Mouse (Mus musculus) kidney, postnatal 10 days (tissue): ENCODE measurements at regions not wholly inside any gene's neighbourhood (a gene's known extent, or its start where the extent isn't known, plus 50 kb on each side); places are given as distances from the start of the nearest gene placed in this dataset.

Experiments used
- DNase-seq: peaks from one replicate; pipeline ENCODE4 v3.0.0; 2021; ENCODE audit warnings: mixed read lengths

- no peak for DNase-seq
Measured at GRCm38 (mm10) chr9:87964508-87964907, 233.4 kb upstream of the Tbx18 start.

GRCm38 (mm10) chr9:87965103-87965780, 234.2 kb upstream of the Tbx18 start:
- no peak for DNase-seq

GRCm38 (mm10) chr9:87968190-87969082, 237.4 kb upstream of the Tbx18 start:
- peak; percentile 14 for DNase-seq

GRCm38 (mm10) chr9:87970586-87970985, 239.5 kb upstream of the Tbx18 start:
- DNase-seq, result no peak

DNA sequence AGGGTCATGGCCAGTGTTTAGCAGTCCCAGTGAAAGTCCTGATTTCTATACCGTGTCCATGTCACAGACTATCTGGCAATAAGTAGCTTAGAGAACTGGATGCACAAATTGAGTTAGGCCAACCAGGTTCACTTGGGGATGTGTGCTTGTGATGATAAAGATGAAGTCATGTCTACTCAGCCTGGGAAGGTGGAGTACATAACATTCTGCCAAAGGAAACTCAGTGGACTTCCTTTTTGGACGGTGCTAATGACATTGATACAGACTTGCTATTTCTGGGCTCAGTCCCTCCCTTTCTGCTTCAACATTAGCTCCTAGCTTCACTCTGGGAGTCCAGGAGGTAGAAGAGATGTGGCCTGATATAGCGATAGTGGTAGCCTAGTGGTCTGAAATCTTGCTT, 240.7 kb upstream of the Tbx18 start:
- DNase-seq, result no peak

- DNase-seq, result peak; percentile 18
Measured at GRCm38 (mm10) chr9:87973531-87973930, 242.5 kb upstream of the Tbx18 start.

DNA sequence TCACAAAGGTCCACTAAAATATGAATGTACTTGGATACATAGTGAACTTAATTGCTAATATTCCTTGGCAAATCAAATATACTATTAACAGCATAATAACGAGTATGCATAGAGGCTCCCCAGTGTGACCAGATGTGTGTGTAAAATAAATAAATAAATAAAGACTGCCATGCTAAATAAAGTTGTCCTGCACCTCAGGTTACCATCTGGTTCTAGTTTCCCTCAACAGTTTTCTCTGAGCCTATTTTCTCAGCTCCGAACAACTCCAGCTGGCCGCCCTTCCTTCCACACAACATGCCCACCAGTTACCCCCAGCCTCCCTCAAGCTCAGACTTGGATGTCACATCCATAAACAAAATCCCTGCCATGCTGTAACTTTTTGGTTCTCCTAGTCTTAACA, 253.8 kb upstream of the Tbx18 start:
- DNase-seq, result no peak

DNA sequence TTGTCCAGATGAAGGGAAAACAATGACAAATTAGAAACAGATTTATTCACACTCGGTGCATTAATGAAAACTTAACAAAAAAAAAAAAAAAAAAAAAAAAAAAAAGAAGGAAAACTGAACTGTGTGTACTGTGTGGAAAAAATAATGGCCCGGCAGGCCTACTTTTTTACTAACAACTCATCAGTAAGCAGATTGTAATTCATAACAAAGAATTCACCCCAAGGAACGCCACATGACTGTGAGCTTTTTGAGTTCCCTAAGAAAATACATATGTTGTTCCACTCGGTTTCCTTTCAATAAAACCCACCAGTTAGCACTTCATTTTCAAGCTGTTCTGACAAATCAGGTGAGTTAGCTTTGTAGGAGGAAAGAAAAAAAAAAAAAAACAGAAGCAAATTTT, 254.4 kb upstream of the Tbx18 start:
- no peak for DNase-seq

GRCm38 (mm10) chr9:88005945-88006700, 275.1 kb upstream of the Tbx18 start:
- no peak for DNase-seq

DNA sequence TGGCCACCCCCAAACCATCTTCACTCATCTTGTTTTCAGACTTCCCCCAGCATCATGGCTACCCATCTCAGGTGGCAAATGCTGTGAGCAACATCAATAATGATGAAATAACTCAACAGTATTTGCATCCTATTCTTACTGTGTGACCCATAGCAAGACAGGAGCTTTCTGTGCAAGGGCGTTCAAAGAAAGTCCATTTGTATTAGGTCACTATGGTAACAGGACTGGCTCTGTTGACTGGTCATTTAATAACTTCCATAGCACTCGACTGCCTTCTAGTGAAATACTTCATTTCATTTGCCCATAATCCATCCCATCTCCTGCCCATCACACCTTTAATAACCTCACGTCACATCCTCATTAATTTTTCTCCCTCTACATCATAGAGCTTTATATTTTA, 292.7 kb upstream of the Tbx18 start:
- no peak for DNase-seq

DNA sequence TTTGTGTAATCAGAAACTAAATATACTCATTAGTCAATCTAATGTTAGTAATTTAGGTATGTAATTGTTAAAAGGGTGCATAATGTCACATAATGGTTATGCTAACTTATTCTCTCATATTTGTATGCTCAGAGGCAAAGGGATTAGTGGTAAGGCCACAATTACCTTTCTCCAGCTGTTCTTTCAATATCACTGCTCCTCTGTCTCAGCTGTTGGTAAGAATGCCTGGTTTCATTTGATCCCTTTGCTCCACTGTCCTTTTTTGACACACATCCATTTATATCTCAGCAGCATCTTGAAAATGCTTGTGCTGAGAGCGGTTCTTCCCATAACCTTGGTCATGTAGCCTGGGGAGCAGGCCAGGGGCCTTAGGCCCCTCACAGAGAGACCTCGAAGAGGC, 294.9 kb upstream of the Tbx18 start:
- DNase-seq, result no peak

DNA sequence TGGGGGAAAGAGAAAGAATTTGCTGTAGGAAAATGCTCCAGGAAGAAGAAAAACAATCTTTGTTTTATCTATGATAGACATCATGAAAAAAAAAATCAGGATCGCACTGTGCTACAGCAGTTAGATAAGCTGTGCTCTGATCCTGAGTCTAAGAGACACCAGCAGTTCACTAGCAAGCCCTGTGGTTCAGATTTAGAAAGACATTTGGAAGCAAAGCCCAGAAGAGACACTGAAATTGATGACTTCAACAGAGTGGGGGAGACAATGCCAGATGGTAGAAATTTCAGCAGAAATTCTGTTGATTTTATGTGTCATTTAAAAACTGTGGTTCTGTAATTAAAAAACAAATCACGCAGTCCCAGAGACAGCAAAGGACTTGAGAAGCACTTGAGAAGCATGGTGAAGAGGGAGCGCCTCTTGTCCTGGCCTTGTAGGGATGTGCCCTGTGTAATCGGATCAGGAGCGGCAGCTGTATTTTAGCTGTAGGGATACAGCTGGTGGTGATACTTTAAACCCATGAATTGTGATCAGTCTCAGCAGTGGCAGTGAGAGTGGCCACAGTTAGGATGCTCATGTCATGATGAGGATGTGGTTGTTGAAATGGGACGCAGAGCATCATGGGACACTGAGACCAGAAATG, 296.4 kb upstream of the Nt5e start:
- no peak for DNase-seq

- no peak for DNase-seq
Measured at GRCm38 (mm10) chr9:88037560-88037959, 289.4 kb upstream of the Nt5e start.

DNA sequence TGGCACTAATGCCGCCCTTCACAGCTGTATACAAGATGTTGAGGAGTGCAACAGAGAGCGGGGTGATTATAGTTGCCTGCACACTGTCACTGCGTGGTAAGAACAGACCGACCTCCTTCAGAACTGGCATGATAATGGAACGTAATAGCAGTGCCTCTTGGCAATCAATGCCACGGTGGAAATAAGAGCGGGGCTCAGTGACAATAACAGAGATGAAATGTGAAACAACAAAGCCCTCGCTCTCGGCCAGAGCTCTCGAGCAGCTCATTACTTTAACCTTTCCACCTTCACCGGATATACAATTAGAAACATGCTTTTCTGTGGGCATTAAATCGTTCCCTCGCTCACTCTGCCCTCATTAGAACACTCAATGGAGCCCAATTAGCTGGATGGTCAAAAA, 277.7 kb upstream of the Nt5e start:
- no peak for DNase-seq

- DNase-seq, result no peak
Measured at GRCm38 (mm10) chr9:88049792-88050191, 277.2 kb upstream of the Nt5e start.

- no peak for DNase-seq
Measured at GRCm38 (mm10) chr9:88058551-88058950, 268.4 kb upstream of the Nt5e start.

DNA sequence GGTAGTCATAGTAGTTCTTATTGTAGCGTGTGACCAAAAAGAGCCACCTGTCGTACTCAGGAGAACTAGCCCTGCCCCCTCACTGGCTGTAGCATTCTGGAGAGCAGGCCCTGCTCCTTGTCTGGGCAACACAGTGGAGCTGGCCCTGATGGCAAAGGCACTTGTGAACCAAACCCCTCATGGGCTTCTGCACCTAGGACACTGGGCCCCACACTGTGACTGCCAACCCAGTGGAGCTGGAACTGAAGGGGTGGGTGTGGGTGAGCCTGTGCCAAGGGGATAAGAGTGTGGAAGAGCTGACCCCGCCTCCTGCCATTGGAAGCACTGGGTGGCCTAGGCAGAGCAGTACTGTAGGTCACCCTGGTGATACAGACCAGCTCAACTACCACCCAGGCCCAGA, 268.0 kb upstream of the Nt5e start:
- DNase-seq, result no peak

DNA sequence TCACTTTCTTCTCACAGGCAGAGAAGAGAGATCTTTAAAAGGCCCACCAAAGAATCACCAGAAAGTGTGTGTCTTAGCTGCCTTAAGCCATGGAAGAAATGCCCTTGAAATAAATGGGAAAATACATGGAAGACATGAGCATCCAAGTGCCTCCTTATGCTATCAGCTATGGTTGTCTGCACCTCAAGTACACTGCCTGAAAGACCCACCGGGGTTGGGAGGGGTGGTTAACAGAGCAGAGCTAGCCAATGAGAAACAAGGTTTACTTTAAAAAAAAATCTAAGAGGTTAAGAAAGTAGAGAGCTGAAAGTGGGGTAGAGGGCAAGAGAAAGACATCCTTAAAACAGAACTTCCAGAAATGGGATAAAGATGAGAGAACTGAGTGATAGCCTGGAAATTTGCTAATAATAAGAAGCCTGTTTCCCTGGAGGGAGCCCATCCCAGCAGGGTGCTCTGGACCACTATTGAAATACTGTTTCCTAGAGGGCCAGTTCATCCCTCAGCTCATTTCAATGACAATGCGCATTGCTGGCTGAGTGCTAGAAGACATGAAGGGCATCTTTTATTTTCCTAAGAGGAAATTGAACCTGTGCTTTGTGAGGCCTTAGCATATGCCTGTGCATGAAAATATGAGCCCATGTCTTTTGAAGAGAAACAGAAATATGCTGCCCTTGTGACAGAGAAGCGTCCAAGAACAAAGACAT, 262.9 kb upstream of the Nt5e start:
- DNase-seq, result no peak

- DNase-seq, result no peak
Measured at GRCm38 (mm10) chr9:88065057-88065456, 261.9 kb upstream of the Nt5e start.

DNA sequence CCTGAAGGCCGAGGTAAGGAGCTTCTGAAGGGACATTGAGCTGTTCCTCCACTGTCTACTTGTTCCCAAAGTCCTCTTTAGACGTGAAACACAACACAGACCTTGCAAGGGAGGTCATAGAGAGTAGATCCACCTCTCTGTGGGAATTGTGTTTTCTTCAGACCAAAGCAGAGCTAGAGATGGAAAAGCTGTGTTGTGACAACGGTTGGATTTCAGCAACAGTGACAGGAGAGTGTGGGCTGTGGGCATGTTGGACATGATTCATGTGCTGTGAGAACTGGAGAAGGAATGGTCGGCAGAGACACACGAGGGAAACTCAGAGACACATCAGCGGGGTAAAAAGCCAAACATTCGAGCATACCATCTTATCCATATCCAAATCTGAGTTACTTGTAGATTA, 261.2 kb upstream of the Nt5e start:
- DNase-seq, result no peak

- no peak for DNase-seq
Measured at GRCm38 (mm10) chr9:88068322-88068721, 258.7 kb upstream of the Nt5e start.

GRCm38 (mm10) chr9:88068881-88069304, 258.1 kb upstream of the Nt5e start:
- DNase-seq, result peak; percentile 16
